Mouse (Mus musculus): ENCODE measurements at regions not wholly inside any gene's neighbourhood (a gene's known extent, or its start where the extent isn't known, plus 50 kb on each side); places are given as distances from the start of the nearest gene placed in this dataset.
"Not testable (repeated sequence)": the region's sequence is repeated elsewhere in the genome, so short reads cannot be mapped to it uniquely, and the experiment has no call there.

- no peak for DNase-seq (ENCODE audit: low read depth, low spot score)
Measured at GRCm38 (mm10) chr2:114723971-114724666, 69.4 kb upstream of the Dph6 start.

DNA sequence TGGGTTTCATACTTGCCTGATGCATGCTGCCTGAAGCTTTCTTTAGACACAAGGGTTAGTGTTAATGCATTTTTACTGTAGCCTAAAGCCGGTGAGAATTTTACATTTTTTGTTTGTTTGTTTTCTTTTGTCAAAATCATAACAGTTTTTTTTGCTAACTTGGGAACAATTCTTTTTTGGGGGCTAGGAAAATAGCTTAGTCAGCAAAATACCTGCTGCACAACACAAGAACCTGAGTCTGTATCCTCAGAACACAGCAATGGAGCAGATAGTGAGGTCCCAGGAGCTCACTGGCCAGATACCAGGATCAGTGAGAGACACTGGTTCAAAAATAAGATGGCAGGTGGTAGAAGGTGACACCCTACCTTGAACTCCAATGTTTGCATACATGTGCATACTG is 72.4 kb upstream of the Dph6 start:
- DNase-seq (ENCODE audit: low read depth, low spot score), result no peak

DNA sequence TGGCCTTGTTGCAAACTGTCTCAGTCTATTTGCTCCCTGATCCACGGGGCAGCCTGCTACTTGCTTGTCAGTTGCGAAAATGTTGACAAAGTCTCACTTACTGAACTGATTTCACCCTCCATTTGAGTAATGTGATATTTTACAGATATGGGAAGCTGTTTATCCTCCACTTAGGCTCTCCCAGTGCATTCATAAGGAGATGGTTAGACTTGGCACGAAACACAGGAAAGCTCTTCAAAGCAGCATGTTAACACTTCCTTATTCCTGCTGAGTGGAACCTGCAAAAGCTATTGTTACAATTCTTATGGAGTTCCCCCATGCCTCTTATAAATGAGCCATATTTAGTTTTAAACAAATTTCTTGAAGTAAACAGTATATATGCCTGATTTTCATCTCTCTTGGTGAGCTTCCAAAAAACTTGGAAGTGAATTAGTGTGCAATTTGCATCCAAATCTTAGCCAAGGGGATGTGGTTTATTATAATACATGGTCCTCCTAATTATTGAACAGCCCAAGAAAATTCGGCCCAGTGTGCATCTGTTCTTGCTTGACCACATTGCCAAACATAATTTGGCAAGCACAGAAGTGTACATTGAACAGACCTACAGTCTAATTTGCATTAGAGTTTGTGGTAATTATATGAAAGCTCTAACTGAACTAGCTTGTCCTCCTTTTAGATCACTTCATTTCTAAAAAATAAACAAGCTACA is 80.3 kb upstream of the Dph6 start:
- no peak for DNase-seq (ENCODE audit: low read depth, low spot score)

GRCm38 (mm10) chr2:114739421-114740212 is 84.9 kb upstream of the Dph6 start:
- DNase-seq (ENCODE audit: low read depth, low spot score), result no peak

DNA sequence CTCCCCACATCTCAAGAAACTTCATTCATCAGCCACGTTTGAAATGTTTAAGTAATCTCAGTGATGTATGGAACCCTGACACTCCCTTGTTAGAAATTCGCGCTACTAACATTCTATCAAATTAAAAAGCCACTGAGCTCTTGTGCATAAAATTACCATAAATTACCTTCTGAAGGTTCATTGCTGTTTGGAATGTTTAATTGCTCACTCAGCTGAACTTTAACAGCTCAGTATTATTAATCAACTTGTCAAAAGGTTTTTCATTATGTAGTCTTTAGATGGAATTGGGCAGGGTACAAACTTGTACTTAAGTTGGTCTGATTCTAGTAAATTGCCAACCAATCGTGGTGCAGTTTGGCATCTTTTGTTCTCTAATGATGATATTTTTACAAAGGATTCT is 108.5 kb upstream of the Dph6 start:
- no peak for DNase-seq (ENCODE audit: low read depth, low spot score)

- DNase-seq (ENCODE audit: low read depth, low spot score), result not testable (repeated sequence)
Measured at GRCm38 (mm10) chr2:114773723-114774122, 119.0 kb upstream of the Dph6 start.

GRCm38 (mm10) chr2:114774278-114774677 is 119.5 kb upstream of the Dph6 start:
- DNase-seq (ENCODE audit: low read depth, low spot score), result no peak

DNA sequence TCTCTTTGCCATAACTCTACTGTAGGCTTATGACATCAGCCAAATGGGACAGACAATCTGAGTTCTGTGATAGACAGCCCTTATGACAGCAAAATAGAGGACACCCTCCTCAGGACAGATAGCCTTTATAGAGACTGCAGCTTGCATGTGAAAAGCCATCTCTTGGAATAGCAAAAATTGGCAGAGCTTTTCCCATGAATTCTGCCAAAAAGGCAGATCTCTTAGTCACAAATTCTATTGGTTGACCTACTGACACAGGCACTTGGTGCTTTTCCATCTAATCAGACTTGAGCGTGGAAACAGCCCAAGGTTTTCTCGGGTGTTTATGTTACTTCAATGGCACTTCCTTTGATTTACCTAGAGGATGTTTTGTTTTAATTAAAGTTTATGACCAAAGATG is 120.8 kb upstream of the Dph6 start:
- no peak for DNase-seq (ENCODE audit: low read depth, low spot score)

- DNase-seq (ENCODE audit: low read depth, low spot score), result no peak
Measured at GRCm38 (mm10) chr2:114776176-114776575, 121.4 kb upstream of the Dph6 start.

- DNase-seq (ENCODE audit: low read depth, low spot score), result no peak
Measured at GRCm38 (mm10) chr2:114782450-114782849, 127.7 kb upstream of the Dph6 start.

- no peak for DNase-seq (ENCODE audit: low read depth, low spot score)
Measured at GRCm38 (mm10) chr2:114784191-114784590, 129.4 kb upstream of the Dph6 start.

- DNase-seq (ENCODE audit: low read depth, low spot score), result no peak
Measured at GRCm38 (mm10) chr2:114788251-114788650, 133.5 kb upstream of the Dph6 start.

DNA sequence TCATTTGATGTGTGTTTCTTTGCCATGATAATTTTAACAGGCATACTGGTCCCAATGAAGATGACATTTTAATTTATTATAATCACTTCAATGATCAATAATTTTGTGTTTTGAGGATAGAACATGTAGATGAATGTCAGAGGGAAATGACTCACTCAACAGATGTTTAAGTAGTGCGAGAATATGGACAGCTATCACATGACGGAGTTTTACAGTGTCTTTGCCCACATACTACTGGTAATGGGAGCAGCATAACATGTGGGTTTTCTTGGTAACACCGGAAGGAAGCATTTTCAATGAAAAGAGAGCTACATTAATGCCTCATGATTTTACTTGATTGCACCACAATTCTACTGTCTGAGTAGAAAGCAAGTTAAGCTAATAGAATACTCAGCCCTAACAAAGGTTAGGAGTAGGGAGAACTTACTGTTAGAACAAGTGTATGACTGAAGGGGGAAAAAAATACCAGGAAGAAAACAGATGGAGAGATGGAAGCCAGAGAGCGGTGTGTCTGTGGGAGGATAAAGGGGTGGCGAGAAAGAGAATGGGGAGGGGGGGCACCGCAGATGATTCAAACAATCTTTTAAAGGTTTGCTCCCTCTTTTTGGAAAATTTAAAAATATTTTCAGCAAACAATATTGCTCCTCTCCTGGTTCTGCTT is 142.0 kb upstream of the Dph6 start:
- no peak for DNase-seq (ENCODE audit: low read depth, low spot score)

- DNase-seq (ENCODE audit: low read depth, low spot score), result no peak
Measured at GRCm38 (mm10) chr2:114797291-114797650, 142.5 kb upstream of the Dph6 start.

DNA sequence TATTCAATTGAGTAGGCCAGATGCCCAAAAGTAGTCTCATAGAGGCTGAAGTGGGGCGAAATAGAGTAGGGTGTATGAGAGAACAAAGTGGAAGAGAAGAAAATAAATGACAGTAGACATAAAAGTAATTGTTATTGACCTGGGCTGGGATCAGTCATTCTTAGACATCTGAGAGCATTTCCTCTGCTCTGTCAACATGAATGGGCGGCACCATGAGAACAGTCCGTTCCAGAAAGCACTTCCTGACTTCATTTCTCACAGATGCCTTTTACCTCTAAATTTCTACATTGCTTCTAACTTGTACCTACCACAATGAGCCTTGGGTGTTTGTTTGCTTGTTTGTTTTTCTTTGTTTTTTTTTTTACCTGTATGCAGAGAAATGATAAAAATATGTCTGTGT is 148.5 kb upstream of the Dph6 start:
- no peak for DNase-seq (ENCODE audit: low read depth, low spot score)

GRCm38 (mm10) chr2:114803928-114804327 is 149.2 kb upstream of the Dph6 start:
- DNase-seq (ENCODE audit: low read depth, low spot score), result no peak

DNA sequence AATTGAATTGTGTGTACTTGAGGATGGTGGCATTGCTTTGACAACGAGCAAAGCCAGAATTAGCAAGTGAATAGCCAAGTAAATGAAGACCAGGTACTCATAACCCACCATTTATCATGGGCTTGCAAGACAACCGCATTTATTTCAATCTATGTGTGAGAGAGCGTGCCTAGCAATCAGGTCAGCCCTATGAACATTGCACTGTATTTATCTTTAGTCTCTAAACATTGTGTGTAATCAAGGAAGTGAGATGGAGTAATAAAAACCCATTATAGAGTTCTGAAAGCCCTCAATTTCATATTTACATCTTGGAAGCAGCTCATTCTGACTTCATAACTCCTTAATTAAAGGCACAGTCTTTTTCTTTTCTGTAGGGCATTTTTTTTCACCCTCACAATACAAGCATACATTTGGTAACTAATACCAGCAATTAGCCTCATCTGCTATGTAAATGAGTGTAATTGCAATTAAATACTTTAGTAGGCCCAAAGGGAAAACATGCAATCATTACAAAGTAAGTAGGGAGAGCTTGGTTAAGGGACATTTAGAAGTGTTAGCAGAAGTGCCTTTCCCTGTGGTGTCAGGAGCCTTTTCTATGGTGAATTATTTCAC is 150.8 kb upstream of the Dph6 start:
- no peak for DNase-seq (ENCODE audit: low read depth, low spot score)

DNA sequence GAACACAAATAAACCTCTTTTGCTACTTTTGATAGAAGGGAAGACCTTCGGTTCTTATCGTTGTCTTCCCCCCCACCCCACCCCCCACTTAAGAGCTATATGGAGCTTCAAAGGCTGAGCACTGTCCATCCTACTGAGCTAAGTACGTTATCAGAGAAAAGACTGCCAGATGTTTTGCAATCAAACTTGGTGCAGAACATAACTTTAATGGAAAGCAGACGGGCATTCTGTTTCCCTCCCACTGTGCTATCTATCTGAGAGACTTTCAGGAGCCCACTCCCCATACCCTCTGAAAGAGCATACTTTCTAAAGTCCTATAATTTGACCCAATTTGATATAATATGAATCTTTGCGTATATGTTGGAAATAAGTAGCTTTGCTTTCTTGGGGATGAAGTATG is 153.3 kb upstream of the Dph6 start:
- no peak for DNase-seq (ENCODE audit: low read depth, low spot score)

DNA sequence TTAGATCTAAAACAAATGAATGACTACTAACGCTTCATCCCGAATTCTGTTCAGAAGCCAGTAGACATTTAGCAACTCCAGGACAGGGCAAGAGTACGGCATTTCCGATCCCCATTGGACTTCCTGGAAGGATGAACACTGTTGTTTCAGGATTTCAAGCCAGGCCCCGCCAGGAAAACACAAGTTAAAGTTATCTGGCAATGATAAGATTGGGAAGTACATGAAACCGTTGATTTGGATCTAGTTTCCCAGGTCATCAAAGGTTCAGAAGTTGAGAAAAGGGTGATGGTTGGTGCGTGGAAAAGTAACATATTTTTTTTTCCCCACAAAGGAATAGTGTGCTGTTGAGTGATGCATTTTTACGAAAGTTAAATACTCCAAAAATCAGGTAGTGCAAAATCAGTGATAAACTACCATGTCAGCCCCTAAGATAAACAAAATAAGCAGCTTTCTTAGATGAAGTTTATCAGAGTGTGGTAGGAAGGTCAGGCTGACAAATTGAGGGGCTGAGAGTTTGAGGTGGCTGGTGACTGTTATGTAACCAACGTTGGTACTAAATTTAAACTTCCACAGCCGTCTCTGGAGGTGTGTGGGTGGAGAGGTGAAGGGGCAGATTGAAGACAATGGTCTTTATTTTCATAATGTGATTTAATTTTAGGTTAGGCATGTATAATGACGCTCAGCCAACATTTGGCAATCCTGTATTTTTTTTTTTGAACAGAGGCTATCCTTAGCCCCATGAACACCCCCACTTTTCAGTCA is 157.6 kb upstream of the Dph6 start:
- no peak for DNase-seq (ENCODE audit: low read depth, low spot score)

GRCm38 (mm10) chr2:114812903-114813290 is 158.1 kb upstream of the Dph6 start:
- DNase-seq (ENCODE audit: low read depth, low spot score), result no peak

- DNase-seq (ENCODE audit: low read depth, low spot score), result no peak
Measured at GRCm38 (mm10) chr2:114822657-114823056, 167.9 kb upstream of the Dph6 start.

Measured in ES-CJ7 (cell line).